ENCODE assay signal across 8 mouse cellular contexts in the genomic region with DNA sequence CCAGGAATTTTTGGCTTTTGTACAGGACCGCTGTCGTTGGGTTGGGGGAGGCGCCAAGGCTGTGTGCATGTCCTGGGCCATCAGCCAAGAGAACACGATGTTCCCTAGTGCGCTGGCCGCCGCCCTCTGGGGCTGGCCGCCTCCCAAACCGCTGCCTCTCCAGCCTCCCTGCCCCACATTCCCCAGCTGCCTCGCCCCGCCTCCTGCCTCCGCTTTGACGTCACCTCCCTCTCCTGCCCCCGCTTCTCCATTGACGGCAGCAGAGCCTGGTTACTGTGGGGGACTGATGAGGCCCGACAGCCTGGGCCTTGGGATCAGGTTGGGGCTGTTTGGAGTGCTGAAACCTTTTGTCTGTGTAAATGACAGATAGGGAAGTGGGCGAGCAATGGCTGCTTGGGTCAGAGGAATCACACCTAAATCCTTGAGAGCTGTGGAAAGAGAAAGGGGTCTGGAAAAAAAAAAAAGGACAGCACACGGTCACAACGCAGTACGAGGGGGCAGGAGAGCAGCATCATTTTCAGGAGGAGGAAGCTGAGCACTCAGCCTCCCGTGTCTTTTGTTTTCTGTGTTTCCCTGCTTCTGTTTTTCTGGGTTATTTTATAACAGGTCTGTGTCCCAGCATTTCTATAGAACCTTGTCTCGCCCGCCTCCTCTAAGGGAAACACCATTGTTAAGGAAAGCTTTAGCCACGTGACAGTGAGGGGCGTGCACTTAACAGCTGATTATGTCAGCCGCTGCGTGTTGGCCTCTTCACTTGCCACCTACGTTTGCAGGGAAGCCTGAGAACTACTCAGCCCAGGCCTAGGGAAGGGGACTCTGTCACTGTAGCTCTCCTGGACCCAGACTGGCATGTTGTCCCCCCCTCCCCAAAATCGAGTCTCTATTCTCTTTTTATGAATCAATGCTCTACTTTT. TPM values are rescaled to one million over a fixed set of nuclear protein-coding genes. Genes with fewer than 3 reads are reported as not detected.
DNase-seq lines count a peak whose midpoint lies in the region; ATAC-seq lines count a peak whose summit lies in the region.

No protein-coding gene starts in this region.

- H3K4me2 ChIP-seq in intestine, embryonic 16.5 days (ENCODE audit: low read depth, low read length): peak overlapping the region; percentile 90

- peaks cover 9% of the 10 kb centered on the region for H3K36me3 ChIP-seq in intestine, embryonic 16.5 days (ENCODE audit: control insufficient read depth, insufficient read depth, low read length)
- peaks cover 22% of the 10 kb centered on the region for H3K36me3 ChIP-seq in midbrain, embryonic 10.5 days

- H3K27me3 ChIP-seq in intestine, embryonic 16.5 days (replicated peaks; ENCODE audit: control insufficient read depth, insufficient read depth, low read length): no peaks in the 10 kb centered on the region
- H3K27me3 ChIP-seq in midbrain, embryonic 10.5 days (ENCODE audit: low read depth, poor library complexity, severe bottlenecking): peaks cover 4% of the 10 kb centered on the region; the same call in 1 of the 2 replicates

- H3K4me1 ChIP-seq in intestine, embryonic 16.5 days (ENCODE audit: control insufficient read depth, insufficient read depth, low read length): peaks cover 36% of the 10 kb centered on the region
- peaks cover 70% of the 10 kb centered on the region for H3K4me1 ChIP-seq in midbrain, embryonic 10.5 days

- peak; percentile 63 for ATAC-seq in intestine, embryonic 16.5 days

- intact Hi-C loops in gastrocnemius, postnatal 36 days (cut with DNase I): loop anchor here (10.0 kb wide), 2 partner anchors 318 to 888 kb away; a partner anchor contains a TSS
- intact Hi-C loops in left cerebral cortex, postnatal 36 days (cut with DNase I): loop anchor here (5.0 to 10.0 kb wide), 3 partner anchors 35 to 318 kb away; a partner anchor contains a TSS

- H3K27ac ChIP-seq in intestine, embryonic 16.5 days (ENCODE audit: low read length): peak overlapping the region; percentile 99
- H3K27ac ChIP-seq in midbrain, embryonic 10.5 days (replicated peaks): peak overlapping the region; percentile 77

- 3% methylated on average over 29 of the region's 29 CpGs for WGBS in intestine, embryonic 16.5 days
- 2% methylated on average over 29 of the region's 29 CpGs for WGBS in midbrain, embryonic 10.5 days

- peak; percentile 100 for DNase-seq in adrenal gland, adult (ENCODE audit: inconsistent age in 2 of 2, low spot score in 1 of 2)
- peak; percentile 87 for DNase-seq in embryo, embryonic 11 days
- peak; percentile 99 to 100 for DNase-seq in gastrocnemius, postnatal 36 days
- DNase-seq in left cerebral cortex, postnatal 36 days (ENCODE audit: low spot score in 2 of 2): peak; percentile 98
- DNase-seq in midbrain, embryonic 10.5 days (ENCODE audit: low spot score): peak; percentile 85
- peak; percentile 89 for DNase-seq in right cerebral cortex, postnatal 4 days
- peak; percentile 91 for DNase-seq in yolk sac, embryonic 10.5 days (ENCODE audit: low spot score)

- peak overlapping the region; percentile 89 for H3K9ac ChIP-seq in intestine, embryonic 16.5 days (ENCODE audit: low read depth, low read length)

- peak overlapping the region; percentile 84 for H3K4me3 ChIP-seq in intestine, embryonic 16.5 days (ENCODE audit: low read length)
- peak overlapping the region; percentile 65 for H3K4me3 ChIP-seq in midbrain, embryonic 10.5 days

- H3K9me3 ChIP-seq in intestine, embryonic 16.5 days (ENCODE audit: control insufficient read depth, low read length): no peaks in the 10 kb centered on the region
- no peaks in the 10 kb centered on the region for H3K9me3 ChIP-seq in midbrain, embryonic 10.5 days (replicated peaks)

RNA-seq across cellular contexts. Expression of a gene that starts 2.2 kb away (rescaled TPM):
- 10 to 100 TPM; 60.9 to 89.0 TPM for total RNA-seq in gastrocnemius, postnatal 36 days (2021)
- 13.6 and 13.7 TPM in 2 replicates for polyA plus RNA-seq in intestine, embryonic 16.5 days (2015; fragmentation: Nextera tagmentation; extraction: Ambion mirVana)
- 100 to 1,000 TPM; 106 to 122 TPM for total RNA-seq in left cerebral cortex, postnatal 36 days (2021)
- polyA plus RNA-seq in midbrain, embryonic 10.5 days (2016; fragmentation: Nextera tagmentation; extraction: Ambion mirVana): 6.8 and 7.6 TPM in 2 replicates

RNA-seq across cellular contexts. Expression of a gene that starts 9.0 kb away (rescaled TPM):
- total RNA-seq in gastrocnemius, postnatal 36 days (2021): 10 to 100 TPM; 26.7 to 38.1 TPM
- polyA plus RNA-seq in intestine, embryonic 16.5 days (2015; fragmentation: Nextera tagmentation; extraction: Ambion mirVana): 65.8 TPM in 2 replicates
- 1,000 to 10,000 TPM; 1,090 to 1,186 TPM for total RNA-seq in left cerebral cortex, postnatal 36 days (2021)
- 63.1 and 90.1 TPM in 2 replicates for polyA plus RNA-seq in midbrain, embryonic 10.5 days (2016; fragmentation: Nextera tagmentation; extraction: Ambion mirVana)

RNA-seq across cellular contexts. Expression of a gene that starts 23.0 kb away (rescaled TPM):
- total RNA-seq in gastrocnemius, postnatal 36 days (2021): not detected
- 0.29 and 0.33 TPM in 2 replicates for polyA plus RNA-seq in intestine, embryonic 16.5 days (2015; fragmentation: Nextera tagmentation; extraction: Ambion mirVana)
- total RNA-seq in left cerebral cortex, postnatal 36 days (2021): 1 to 10 TPM in 1 of 2 experiments, under 1 TPM in 1; 0.79 to 1.3 TPM
- 0.07 and 0.09 TPM in 2 replicates for polyA plus RNA-seq in midbrain, embryonic 10.5 days (2016; fragmentation: Nextera tagmentation; extraction: Ambion mirVana)

RNA-seq across cellular contexts. Expression of a gene that starts 25.1 kb away (rescaled TPM):
- not detected for total RNA-seq in gastrocnemius, postnatal 36 days (2021)
- 0.11 and 0.29 TPM in 2 replicates for polyA plus RNA-seq in intestine, embryonic 16.5 days (2015; fragmentation: Nextera tagmentation; extraction: Ambion mirVana)
- total RNA-seq in left cerebral cortex, postnatal 36 days (2021): under 1 TPM; 0.52 to 0.75 TPM
- 0.07 and 0.14 TPM in 2 replicates for polyA plus RNA-seq in midbrain, embryonic 10.5 days (2016; fragmentation: Nextera tagmentation; extraction: Ambion mirVana)

RNA-seq across cellular contexts. Expression of a gene that starts 26.6 kb away (rescaled TPM):
- 1 to 10 TPM; 3.4 TPM for total RNA-seq in gastrocnemius, postnatal 36 days (2021)
- 38.6 and 44.8 TPM in 2 replicates for polyA plus RNA-seq in intestine, embryonic 16.5 days (2015; fragmentation: Nextera tagmentation; extraction: Ambion mirVana)
- total RNA-seq in left cerebral cortex, postnatal 36 days (2021): 10 to 100 TPM; 19.5 to 20.5 TPM
- 63.4 and 64.8 TPM in 2 replicates for polyA plus RNA-seq in midbrain, embryonic 10.5 days (2016; fragmentation: Nextera tagmentation; extraction: Ambion mirVana)

Comparison
In these comparisons a context has a peak if more than half of its experiments do, and no peak if none do; other contexts are left out.
1. Peak in every context shown above with its lines: DNase-seq, ATAC-seq, H3K4me3 ChIP-seq and H3K27ac ChIP-seq.
2. RNA of a gene that starts 9.0 kb away (total RNA-seq): 1,090 to 1,186 TPM in left cerebral cortex, postnatal 36 days; 26.7 to 38.1 TPM in gastrocnemius, postnatal 36 days; every median in the first group is over 10 times any median in the second.